Mouse (Mus musculus): ENCODE results near the gene Tbc1d1. TPM values are rescaled to one million over a fixed set of nuclear protein-coding genes. Genes with fewer than 3 reads are reported as not detected.

Tbc1d1 gene
- polyA plus RNA-seq, 1 experiment from 2014 or later = 59.4 TPM

DNA sequence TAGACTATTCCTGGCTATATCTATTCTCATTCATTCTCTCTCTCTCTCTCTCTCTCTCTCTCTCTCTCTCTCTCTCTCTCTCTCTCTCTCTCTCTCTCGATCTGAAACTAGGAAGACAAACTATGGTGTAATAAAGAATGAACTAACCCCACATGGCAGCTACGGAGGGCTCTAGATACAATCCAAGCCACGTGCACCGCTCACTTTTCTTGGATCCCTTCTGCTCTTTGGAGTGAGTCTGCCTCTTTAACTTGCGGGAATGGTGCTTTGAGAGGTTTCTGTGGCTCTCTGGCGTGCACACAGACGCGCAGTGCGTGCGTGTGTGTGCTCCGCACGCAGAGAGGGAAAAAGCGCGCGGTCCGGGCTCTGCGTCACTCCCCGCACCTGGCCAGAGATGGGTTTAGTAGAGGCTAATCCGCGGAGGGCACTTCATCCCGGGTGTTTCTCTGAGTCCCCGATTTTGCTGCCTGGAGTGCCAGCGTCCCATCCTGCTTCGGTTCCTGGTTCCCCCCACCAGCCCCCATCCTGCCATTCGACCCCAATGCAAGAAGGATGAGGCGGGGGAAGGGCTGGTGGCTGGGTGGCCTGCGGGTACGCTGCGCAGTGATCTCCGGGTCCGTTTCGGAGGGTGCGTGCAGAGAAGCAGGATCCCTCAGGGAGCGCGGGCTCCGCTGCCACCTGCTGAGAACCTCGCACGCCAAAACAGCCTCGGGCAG, 3.1 kb downstream of the Tbc1d1 start:
- Histone ChIP-seq H3K9me3 (ENCODE audit: control insufficient read depth) (no peaks in the 10 kb centered on the region), H3K4me2 (replicated peaks; ENCODE audit: low read depth) (peak overlapping the region; percentile 100), H3K27ac (ENCODE audit: low read depth, low read length) (no peak overlapping the region), H3K4me3 (ENCODE audit: low read depth, low read length) (peak overlapping the region; percentile 70), H3K36me3 (ENCODE audit: control insufficient read depth, insufficient read depth) (no peaks in the 10 kb centered on the region), H3K9ac (ENCODE audit: low read depth, low read length) (peak overlapping the region; percentile 54), H3K27me3 (replicated peaks; ENCODE audit: control insufficient read depth, insufficient read depth, low read length) (peaks cover 2% of the 10 kb centered on the region; the same call in 1 of the 2 replicates), H3K4me1 (replicated peaks; ENCODE audit: control insufficient read depth, insufficient read depth, low read length) (no peaks in the 10 kb centered on the region)
- TF ChIP-seq CTCF (IDR thresholded peaks at IDR 0.05; ENCODE audit: low read depth) = no peak
- 1% methylated on average over 38 of the region's 39 CpGs for WGBS
- ATAC-seq = peak; percentile 23

DNA sequence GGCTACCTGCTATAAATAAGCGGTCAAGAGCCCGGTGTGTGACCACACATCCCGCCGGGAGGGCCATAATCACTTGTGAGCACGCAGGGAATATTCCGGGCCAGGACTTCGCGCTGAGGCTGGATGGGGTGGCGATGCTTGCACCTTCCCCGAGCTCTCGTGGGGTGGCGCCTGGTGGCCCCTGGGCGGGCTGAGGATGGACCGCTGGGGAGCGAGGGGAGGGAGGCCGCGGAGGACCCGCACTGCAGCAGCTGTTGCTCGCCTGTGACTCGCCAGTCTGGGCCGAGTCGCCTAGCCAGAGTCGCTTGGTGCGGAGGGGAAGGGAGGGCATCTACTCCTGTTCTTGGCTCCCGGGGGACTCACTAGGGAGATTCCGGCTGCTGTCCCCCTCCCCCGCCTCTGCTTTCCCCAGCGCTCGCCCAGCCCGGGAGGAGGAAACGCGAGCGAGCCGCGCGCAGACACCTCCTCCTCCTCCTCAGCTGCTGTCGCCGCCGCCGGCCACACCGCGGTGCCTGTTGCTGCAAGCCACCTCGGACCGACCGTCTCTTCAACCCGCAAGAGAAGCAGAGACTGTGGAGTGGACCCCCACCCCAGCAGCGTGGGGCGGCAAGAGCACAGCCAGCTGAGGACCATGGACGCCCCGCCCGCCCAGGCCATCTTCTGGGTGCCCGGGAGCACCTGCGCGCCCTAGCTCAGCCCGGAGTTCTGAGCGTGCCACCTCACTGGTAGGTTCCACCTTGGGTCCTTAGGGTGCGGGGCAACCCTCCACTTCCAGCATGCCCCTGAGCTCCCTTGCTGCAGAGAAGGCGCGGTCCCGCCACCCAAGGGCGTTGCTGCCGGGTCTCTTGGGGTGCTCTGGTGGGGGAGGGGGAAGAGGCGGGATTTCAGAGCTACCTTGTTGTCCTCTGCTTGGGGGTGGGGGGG, 3.9 kb downstream of the Tbc1d1 start:
- 0% methylated on average over 52 of the region's 63 CpGs for WGBS
- no peak overlapping the region for H3K27ac ChIP-seq (ENCODE audit: low read depth, low read length)
- H3K4me2 ChIP-seq (replicated peaks; ENCODE audit: low read depth) = peak overlapping the region; percentile 100
- H3K4me1 ChIP-seq (replicated peaks; ENCODE audit: control insufficient read depth, insufficient read depth, low read length) = no peaks in the 10 kb centered on the region
- no peaks in the 10 kb centered on the region for H3K9me3 ChIP-seq (ENCODE audit: control insufficient read depth)
- H3K9ac ChIP-seq (ENCODE audit: low read depth, low read length) = peak overlapping the region; percentile 54
- peak; percentile 50 for ATAC-seq
- no peaks in the 10 kb centered on the region for H3K36me3 ChIP-seq (ENCODE audit: control insufficient read depth, insufficient read depth)
- TF ChIP-seq CTCF (IDR thresholded peaks at IDR 0.05; ENCODE audit: low read depth) = peak; percentile 61
- H3K4me3 ChIP-seq (ENCODE audit: low read depth, low read length) = peak overlapping the region; percentile 70
- H3K27me3 ChIP-seq (replicated peaks; ENCODE audit: control insufficient read depth, insufficient read depth, low read length) = peaks cover 2% of the 10 kb centered on the region; the same call in 1 of the 2 replicates

DNA sequence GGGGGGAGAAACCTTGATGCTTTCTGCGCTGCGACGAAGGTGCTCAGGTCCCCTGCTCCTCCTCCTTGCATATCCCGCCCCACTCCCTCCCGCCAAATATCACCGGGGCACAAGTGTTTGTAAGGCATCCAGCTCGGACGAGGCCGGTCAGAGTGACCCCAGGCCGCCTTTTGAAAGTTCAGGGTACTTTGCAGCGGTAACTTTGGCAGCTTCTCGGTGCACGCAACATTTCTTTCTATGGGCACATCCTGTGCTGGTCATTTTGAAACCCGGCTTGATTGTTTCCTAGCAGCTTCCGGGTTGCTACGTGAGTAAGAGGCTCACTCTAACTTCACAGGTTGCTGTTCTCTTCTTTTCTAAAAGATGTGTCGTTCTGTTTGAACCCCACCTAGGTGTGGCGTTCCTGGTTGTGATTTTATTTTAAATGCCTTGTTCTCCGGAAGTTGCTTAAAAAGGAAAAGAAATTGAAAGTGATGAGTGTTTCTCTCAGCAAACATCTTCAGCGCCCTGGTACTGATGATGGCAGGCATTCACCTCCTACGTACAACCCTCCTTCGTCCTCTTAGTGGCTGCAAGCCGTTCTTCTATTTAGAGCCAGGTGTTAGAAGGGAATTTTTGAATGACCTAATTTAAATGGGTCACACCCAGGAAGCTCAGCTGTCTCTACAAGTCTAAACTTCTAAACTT, 4.7 kb downstream of the Tbc1d1 start:
- Histone ChIP-seq H3K27me3 (replicated peaks; ENCODE audit: control insufficient read depth, insufficient read depth, low read length) (peaks cover 2% of the 10 kb centered on the region; the same call in 1 of the 2 replicates), H3K4me1 (replicated peaks; ENCODE audit: control insufficient read depth, insufficient read depth, low read length) (no peaks in the 10 kb centered on the region), H3K4me3 (ENCODE audit: low read depth, low read length) (peak overlapping the region; percentile 70), H3K36me3 (ENCODE audit: control insufficient read depth, insufficient read depth) (no peaks in the 10 kb centered on the region), H3K27ac (ENCODE audit: low read depth, low read length) (no peak overlapping the region), H3K4me2 (replicated peaks; ENCODE audit: low read depth) (peak overlapping the region; percentile 100), H3K9ac (ENCODE audit: low read depth, low read length) (peak overlapping the region; percentile 54), H3K9me3 (ENCODE audit: control insufficient read depth) (no peaks in the 10 kb centered on the region)
- no peak for ATAC-seq
- WGBS = under 1% methylated on average over 23 of the region's 23 CpGs
- no peak for TF ChIP-seq CTCF (IDR thresholded peaks at IDR 0.05; ENCODE audit: low read depth)

DNA sequence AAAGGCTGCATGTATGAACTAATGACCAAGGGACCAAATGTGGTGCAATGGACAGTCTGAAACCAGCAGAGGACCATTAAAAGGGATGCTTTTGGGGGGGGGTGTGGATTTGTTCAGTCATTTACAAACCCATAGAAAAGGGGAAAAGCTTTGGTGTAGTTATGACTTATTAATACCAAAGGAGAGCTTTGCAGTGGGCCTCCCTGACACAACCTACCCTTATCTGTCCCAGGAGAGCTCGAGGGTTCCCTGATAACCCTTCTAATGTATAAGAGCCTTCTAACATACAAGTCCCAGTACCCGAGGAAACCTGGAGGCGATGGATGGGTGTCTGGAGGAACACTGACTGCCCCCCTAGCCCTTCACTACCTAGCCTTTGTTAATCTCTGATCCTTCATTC, 5.8 kb downstream of the Tbc1d1 start:
- 57% methylated on average over 3 of the region's 3 CpGs for WGBS
- H3K4me2 ChIP-seq (replicated peaks; ENCODE audit: low read depth) = no peak overlapping the region
- ATAC-seq = no peak

DNA sequence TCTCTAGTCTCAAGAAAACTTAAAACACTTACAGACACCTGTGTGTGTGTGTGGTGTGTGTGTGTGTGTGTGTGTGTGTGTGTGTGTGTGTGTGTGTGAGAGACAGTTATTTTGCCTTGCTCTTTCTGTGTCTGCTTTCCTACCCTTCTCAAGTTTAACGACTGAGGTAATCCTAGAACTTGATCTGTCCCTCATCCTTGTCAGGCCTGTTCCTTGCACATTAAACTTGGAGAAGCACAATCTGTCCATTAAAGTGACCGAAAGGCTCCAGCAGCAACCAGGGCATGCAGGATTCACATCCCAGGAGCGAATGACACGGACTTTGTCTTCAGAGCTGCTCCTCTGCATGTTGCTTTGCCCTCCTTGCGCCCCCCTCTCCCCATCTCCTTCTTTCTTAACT, 6.5 kb downstream of the Tbc1d1 start:
- no peak overlapping the region for H3K9ac ChIP-seq (ENCODE audit: low read depth, low read length)
- ATAC-seq = no peak
- peaks cover 2% of the 10 kb centered on the region; the same call in 1 of the 2 replicates for H3K27me3 ChIP-seq (replicated peaks; ENCODE audit: control insufficient read depth, insufficient read depth, low read length)
- WGBS = 87% methylated on average over 5 of the region's 5 CpGs
- H3K9me3 ChIP-seq (ENCODE audit: control insufficient read depth) = no peaks in the 10 kb centered on the region
- H3K4me3 ChIP-seq (ENCODE audit: low read depth, low read length) = no peak overlapping the region
- H3K27ac ChIP-seq (ENCODE audit: low read depth, low read length) = no peak overlapping the region
- no peaks in the 10 kb centered on the region for H3K4me1 ChIP-seq (replicated peaks; ENCODE audit: control insufficient read depth, insufficient read depth, low read length)
- TF ChIP-seq CTCF (IDR thresholded peaks at IDR 0.05; ENCODE audit: low read depth) = no peak
- no peak overlapping the region for H3K4me2 ChIP-seq (replicated peaks; ENCODE audit: low read depth)
- no peaks in the 10 kb centered on the region for H3K36me3 ChIP-seq (ENCODE audit: control insufficient read depth, insufficient read depth)

More for the DNA sequence above, 5.8 kb downstream of the Tbc1d1 start:
- no peak for TF ChIP-seq CTCF (IDR thresholded peaks at IDR 0.05; ENCODE audit: low read depth)
- Histone ChIP-seq H3K9ac (ENCODE audit: low read depth, low read length) (no peak overlapping the region), H3K9me3 (ENCODE audit: control insufficient read depth) (no peaks in the 10 kb centered on the region), H3K36me3 (ENCODE audit: control insufficient read depth, insufficient read depth) (no peaks in the 10 kb centered on the region), H3K27me3 (replicated peaks; ENCODE audit: control insufficient read depth, insufficient read depth, low read length) (peaks cover 2% of the 10 kb centered on the region; the same call in 1 of the 2 replicates), H3K4me3 (ENCODE audit: low read depth, low read length) (no peak overlapping the region), H3K27ac (ENCODE audit: low read depth, low read length) (no peak overlapping the region), H3K4me1 (replicated peaks; ENCODE audit: control insufficient read depth, insufficient read depth, low read length) (no peaks in the 10 kb centered on the region)

DNA sequence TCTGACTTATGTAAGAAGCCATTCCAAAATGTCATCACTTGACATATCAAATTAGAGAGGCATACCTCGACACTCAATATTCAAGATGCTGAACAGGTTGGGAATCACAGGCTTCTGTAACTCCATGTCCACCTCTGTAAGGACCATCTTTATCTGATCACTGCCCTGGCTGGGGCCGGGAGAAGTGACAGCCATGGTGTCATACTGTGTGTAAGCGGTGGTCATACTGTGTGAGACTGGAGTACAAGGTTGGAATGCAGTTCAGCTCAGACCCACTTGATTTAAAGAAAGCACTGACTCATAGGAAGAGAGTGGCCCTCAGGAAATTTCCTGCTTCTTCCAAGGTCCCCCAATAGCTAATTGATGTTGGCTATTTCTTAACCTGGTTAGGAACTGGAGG, 8.3 kb downstream of the Tbc1d1 start:
- Histone ChIP-seq H3K4me3 (ENCODE audit: low read depth, low read length) (no peak overlapping the region), H3K36me3 (ENCODE audit: control insufficient read depth, insufficient read depth) (no peaks in the 10 kb centered on the region), H3K4me1 (replicated peaks; ENCODE audit: control insufficient read depth, insufficient read depth, low read length) (no peaks in the 10 kb centered on the region), H3K9me3 (ENCODE audit: control insufficient read depth) (no peaks in the 10 kb centered on the region), H3K4me2 (replicated peaks; ENCODE audit: low read depth) (no peak overlapping the region), H3K9ac (ENCODE audit: low read depth, low read length) (no peak overlapping the region), H3K27me3 (replicated peaks; ENCODE audit: control insufficient read depth, insufficient read depth, low read length) (no peaks in the 10 kb centered on the region; the same call in 1 of the 2 replicates), H3K27ac (ENCODE audit: low read depth, low read length) (no peak overlapping the region)
- 92% methylated on average over 3 of the region's 3 CpGs for WGBS
- no peak for ATAC-seq
- no peak for TF ChIP-seq CTCF (IDR thresholded peaks at IDR 0.05; ENCODE audit: low read depth)

All from intestine, postnatal 0 days (tissue).